Mouse (Mus musculus) midbrain, embryonic 16.5 days (tissue): ENCODE measurements at regions not wholly inside any gene's neighbourhood (a gene's known extent, or its start where the extent isn't known, plus 50 kb on each side); places are given as distances from the start of the nearest gene placed in this dataset.

Source experiments
- ATAC-seq: fragments of 200-750 bp; cut with Nextera tagmentation; 2 replicates; pipeline ENCODE4 v1.8.0; 2017; ENCODE audit warnings: moderate TSS enrichment
- H3K27ac ChIP-seq: fragments of 300-500 bp; sonication (generic); 2 replicates; pipeline ENCODE4 v1.5.1; 2014; ENCODE audit warnings: mild to moderate bottlenecking, low read length, mixed read lengths
- H3K27me3 ChIP-seq: fragments of 300-500 bp; sonication (generic); 2 replicates; pipeline ENCODE4 v1.6.1; 2014; ENCODE audit warnings: low read depth, low read length, mixed read lengths; ENCODE audit not compliant: control insufficient read depth, insufficient read depth
- H3K36me3 ChIP-seq: fragments of 300-500 bp; sonication (generic); 2 replicates; pipeline ENCODE4 v1.6.1; 2014; ENCODE audit warnings: mild to moderate bottlenecking, low read length, moderate library complexity, mixed read lengths; ENCODE audit not compliant: control insufficient read depth, insufficient read depth
- H3K4me1 ChIP-seq: fragments of 300-500 bp; sonication (generic); 2 replicates; pipeline ENCODE4 v1.6.1; 2014; ENCODE audit warnings: mild to moderate bottlenecking, low read length, mixed read lengths; ENCODE audit not compliant: control insufficient read depth, insufficient read depth
- H3K4me2 ChIP-seq: fragments of 300-500 bp; sonication (generic); 2 replicates; pipeline ENCODE4 v1.6.1; 2014; ENCODE audit warnings: mild to moderate bottlenecking, low read length, mixed read lengths
- H3K4me3 ChIP-seq: fragments of 300-500 bp; sonication (generic); 2 replicates; pipeline ENCODE4 v1.5.1; 2014; ENCODE audit warnings: low read depth, mild to moderate bottlenecking, low read length, moderate library complexity, mixed read lengths
- H3K9ac ChIP-seq: fragments of 300-500 bp; sonication (generic); 2 replicates; pipeline ENCODE4 v1.6.1; 2014; ENCODE audit warnings: low read depth, low read length, mixed read lengths
- H3K9me3 ChIP-seq: fragments of 300-500 bp; sonication (generic); replicated peaks from 2 replicates; pipeline ENCODE4 v1.6.1; 2014; ENCODE audit warnings: mild to moderate bottlenecking, low read length, mixed read lengths; ENCODE audit not compliant: control insufficient read depth, poor library complexity, severe bottlenecking
- WGBS: fragments of 180-500 bp; shearing (Covaris S2); extraction: QIAGEN DNeasy Blood & Tissue Kit; methylation state at CpG from one replicate; pipeline ENCODE4 v1.1.7; 2014; 5-methylcytosine and 5-hydroxymethylcytosine counted together

- H3K27me3 ChIP-seq = no peaks in the 10 kb centered on the region
- no peak overlapping the region for H3K27ac ChIP-seq
- no peaks in the 10 kb centered on the region for H3K9me3 ChIP-seq
- no peak overlapping the region for H3K4me2 ChIP-seq
- H3K36me3 ChIP-seq = no peaks in the 10 kb centered on the region
- ATAC-seq = no peak
- H3K4me3 ChIP-seq = no peak overlapping the region
- H3K9ac ChIP-seq = no peak overlapping the region
- peaks cover 14% of the 10 kb centered on the region; the same call in 1 of the 2 replicates for H3K4me1 ChIP-seq
- WGBS = 25% methylated on average over 10 of the region's 10 CpGs
Measured at GRCm38 (mm10) chr2:74239586-74239985, 328.5 kb upstream of the Atp5g3 start.

GRCm38 (mm10) chr2:74217437-74217836, 306.3 kb upstream of the Atp5g3 start:
- H3K36me3 ChIP-seq = no peaks in the 10 kb centered on the region
- no peaks in the 10 kb centered on the region for H3K4me1 ChIP-seq
- no peak overlapping the region for H3K4me3 ChIP-seq
- 93% methylated on average over 3 of the region's 3 CpGs for WGBS
- H3K27me3 ChIP-seq = no peaks in the 10 kb centered on the region
- no peak overlapping the region for H3K9ac ChIP-seq
- no peak for ATAC-seq
- no peak overlapping the region for H3K27ac ChIP-seq
- H3K4me2 ChIP-seq = no peak overlapping the region
- H3K9me3 ChIP-seq = no peaks in the 10 kb centered on the region

GRCm38 (mm10) chr2:74210210-74210609, 299.1 kb upstream of the Atp5g3 start:
- no peak overlapping the region for H3K4me3 ChIP-seq
- no peaks in the 10 kb centered on the region for H3K9me3 ChIP-seq
- 8% methylated on average over 9 of the region's 9 CpGs for WGBS
- 0 out of 2 replicates have a peak overlapping the region, but pooled peaks have one; percentile 38 for H3K9ac ChIP-seq
- ATAC-seq = peak; percentile 61; the same call in 1 of the 2 replicates
- peak overlapping the region; percentile 60 for H3K27ac ChIP-seq
- H3K27me3 ChIP-seq = no peaks in the 10 kb centered on the region
- H3K4me1 ChIP-seq = peaks cover 12% of the 10 kb centered on the region
- peak overlapping the region; percentile 28 for H3K4me2 ChIP-seq
- H3K36me3 ChIP-seq = no peaks in the 10 kb centered on the region

- Histone ChIP-seq H3K9me3 (no peaks in the 10 kb centered on the region), H3K27ac (peak overlapping the region; percentile 60), H3K4me1 (peaks cover 12% of the 10 kb centered on the region), H3K9ac (no peak overlapping the region), H3K4me3 (no peak overlapping the region), H3K27me3 (no peaks in the 10 kb centered on the region), H3K36me3 (no peaks in the 10 kb centered on the region), H3K4me2 (peak overlapping the region; percentile 14; the same call in 1 of the 2 replicates)
- ATAC-seq = 0 out of 2 replicates have a peak, but pooled peaks have one; percentile 47
- 28% methylated on average over 3 of the region's 3 CpGs for WGBS
Measured at GRCm38 (mm10) chr2:74209421-74209917, 298.3 kb upstream of the Atp5g3 start.

- H3K4me1 ChIP-seq = peaks cover 13% of the 10 kb centered on the region
- ATAC-seq = no peak
- H3K27me3 ChIP-seq = no peaks in the 10 kb centered on the region
- H3K4me2 ChIP-seq = no peak overlapping the region
- no peaks in the 10 kb centered on the region for H3K9me3 ChIP-seq
- H3K36me3 ChIP-seq = no peaks in the 10 kb centered on the region
- H3K9ac ChIP-seq = no peak overlapping the region
- WGBS = 41% methylated on average over 10 of the region's 10 CpGs
- no peak overlapping the region for H3K4me3 ChIP-seq
- H3K27ac ChIP-seq = no peak overlapping the region
Measured at GRCm38 (mm10) chr2:74207440-74207839, 296.3 kb upstream of the Atp5g3 start.

- no peaks in the 10 kb centered on the region for H3K27me3 ChIP-seq
- H3K9ac ChIP-seq = no peak overlapping the region
- H3K27ac ChIP-seq = no peak overlapping the region
- no peaks in the 10 kb centered on the region for H3K9me3 ChIP-seq
- no peak overlapping the region for H3K4me3 ChIP-seq
- peaks cover 8% of the 10 kb centered on the region; the same call in 1 of the 2 replicates for H3K4me1 ChIP-seq
- no peak overlapping the region for H3K4me2 ChIP-seq
- H3K36me3 ChIP-seq = no peaks in the 10 kb centered on the region
- WGBS = 42% methylated on average over 3 of the region's 3 CpGs
- no peak for ATAC-seq
Measured at GRCm38 (mm10) chr2:74202776-74203175, 291.6 kb upstream of the Atp5g3 start.

- H3K4me1 ChIP-seq = peaks cover 8% of the 10 kb centered on the region; the same call in 1 of the 2 replicates
- WGBS = 24% methylated on average over 11 of the region's 11 CpGs
- H3K4me2 ChIP-seq = no peak overlapping the region
- H3K27ac ChIP-seq = no peak overlapping the region
- no peaks in the 10 kb centered on the region for H3K36me3 ChIP-seq
- H3K4me3 ChIP-seq = no peak overlapping the region
- H3K9me3 ChIP-seq = no peaks in the 10 kb centered on the region
- H3K27me3 ChIP-seq = no peaks in the 10 kb centered on the region
- no peak overlapping the region for H3K9ac ChIP-seq
- ATAC-seq = peak; percentile 54; the same call in 1 of the 2 replicates
Measured at GRCm38 (mm10) chr2:74201608-74202323, 290.6 kb upstream of the Atp5g3 start.

GRCm38 (mm10) chr2:74199550-74199949, 288.4 kb upstream of the Atp5g3 start:
- Histone ChIP-seq H3K36me3 (no peaks in the 10 kb centered on the region), H3K4me3 (no peak overlapping the region)
- WGBS = 52% methylated on average over 12 of the region's 12 CpGs

More at GRCm38 (mm10) chr2:74199550-74199949, 288.4 kb upstream of the Atp5g3 start:
- H3K27ac ChIP-seq = no peak overlapping the region
- H3K4me2 ChIP-seq = no peak overlapping the region
- H3K4me1 ChIP-seq = peaks cover 8% of the 10 kb centered on the region; the same call in 1 of the 2 replicates
- no peak overlapping the region for H3K9ac ChIP-seq
- H3K9me3 ChIP-seq = no peaks in the 10 kb centered on the region; the same call in 1 of the 2 replicates
- no peaks in the 10 kb centered on the region for H3K27me3 ChIP-seq
- no peak for ATAC-seq
